Mouse (Mus musculus): ENCODE data around the gene AC161166.1. TPM values are rescaled to one million over a fixed set of nuclear protein-coding genes. Genes with fewer than 3 reads are reported as not detected.
"Not testable (repeated sequence)": the region's sequence is repeated elsewhere in the genome, so short reads cannot be mapped to it uniquely, and the experiment has no call there.

The AC161166.1 gene
- polyA plus RNA-seq, 1 experiment from 2014 or later, result 0.66 TPM

- no peaks in the 10 kb centered on the region for H3K9me3 ChIP-seq
- peaks cover 44% of the 10 kb centered on the region for H3K4me1 ChIP-seq
- no peak overlapping the region for H3K4me3 ChIP-seq
- peak overlapping the region; percentile 36 for H3K4me2 ChIP-seq (replicated peaks)
- H3K27me3 ChIP-seq, result peaks cover 29% of the 10 kb centered on the region
- WGBS, result 11% methylated on average over 4 of the region's 4 CpGs
- H3K27ac ChIP-seq, result no peak overlapping the region
- no peak overlapping the region for H3K9ac ChIP-seq
- no peak for ATAC-seq (ENCODE audit: low FRiP score, low read depth)
- peaks cover 3% of the 10 kb centered on the region; the same call in 1 of the 2 replicates for H3K36me3 ChIP-seq
These were observed 7.4 kb downstream of the AC161166.1 start for GRCm38 (mm10) chr7:24504868-24505267.

GRCm38 (mm10) chr7:24504004-24504403, 8.3 kb downstream of the AC161166.1 start:
- ATAC-seq (ENCODE audit: low FRiP score, low read depth), result no peak
- Histone ChIP-seq H3K27ac (no peak overlapping the region), H3K4me1 (peaks cover 48% of the 10 kb centered on the region), H3K27me3 (peaks cover 38% of the 10 kb centered on the region), H3K9ac (no peak overlapping the region), H3K9me3 (no peaks in the 10 kb centered on the region), H3K36me3 (peaks cover 3% of the 10 kb centered on the region; the same call in 1 of the 2 replicates), H3K4me3 (no peak overlapping the region), H3K4me2 (replicated peaks) (peak overlapping the region; percentile 36)
- WGBS, result 11% methylated on average over 10 of the region's 10 CpGs

DNA sequence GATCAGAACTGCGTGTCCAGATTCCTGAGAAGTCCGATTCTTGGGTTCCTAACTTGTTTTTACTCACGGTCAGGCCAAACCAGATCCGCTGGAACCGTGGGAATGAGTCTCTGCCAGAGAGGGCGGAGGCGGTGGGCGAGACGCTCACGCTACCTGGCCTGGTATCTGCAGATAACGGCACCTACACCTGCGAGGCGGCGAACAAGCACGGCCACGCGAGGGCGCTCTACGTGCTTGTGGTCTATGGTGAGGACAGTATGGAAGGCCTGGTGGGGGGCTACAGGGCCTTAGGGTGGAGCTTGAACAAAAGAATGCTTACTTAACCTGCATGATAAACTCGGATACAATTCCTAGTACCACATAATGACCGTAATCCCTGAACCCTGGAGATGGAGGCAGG, 10.8 kb downstream of the AC161166.1 start:
- Histone ChIP-seq H3K9me3 (no peaks in the 10 kb centered on the region), H3K27ac (no peak overlapping the region), H3K36me3 (peaks cover 3% of the 10 kb centered on the region; the same call in 1 of the 2 replicates), H3K9ac (no peak overlapping the region), H3K4me3 (peak overlapping the region; percentile 5; the same call in 1 of the 2 replicates), H3K4me1 (peaks cover 38% of the 10 kb centered on the region), H3K27me3 (peaks cover 53% of the 10 kb centered on the region), H3K4me2 (replicated peaks) (no peak overlapping the region)
- WGBS, result 48% methylated on average over 21 of the region's 21 CpGs
- ATAC-seq (ENCODE audit: low FRiP score, low read depth), result no peak

- Histone ChIP-seq H3K9ac (no peak overlapping the region), H3K4me3 (no peak overlapping the region), H3K36me3 (peaks cover 3% of the 10 kb centered on the region; the same call in 1 of the 2 replicates), H3K4me1 (peaks cover 32% of the 10 kb centered on the region), H3K9me3 (no peaks in the 10 kb centered on the region), H3K27ac (no peak overlapping the region), H3K4me2 (replicated peaks) (no peak overlapping the region), H3K27me3 (peaks cover 53% of the 10 kb centered on the region)
- ATAC-seq (ENCODE audit: low FRiP score, low read depth), result no peak
- 35% methylated on average over 7 of the region's 7 CpGs for WGBS
These were observed 11.3 kb downstream of the AC161166.1 start for GRCm38 (mm10) chr7:24500929-24501328.

- peak overlapping the region; percentile 69 for H3K4me2 ChIP-seq (replicated peaks)
- peaks cover 23% of the 10 kb centered on the region for H3K4me1 ChIP-seq
- peaks cover 3% of the 10 kb centered on the region; the same call in 1 of the 2 replicates for H3K36me3 ChIP-seq
- no peak overlapping the region for H3K27ac ChIP-seq
- peak; percentile 62; the same call in 1 of the 2 replicates for ATAC-seq (ENCODE audit: low FRiP score, low read depth)
- 11% methylated on average over 43 of the region's 43 CpGs for WGBS
- no peaks in the 10 kb centered on the region for H3K9me3 ChIP-seq
- H3K27me3 ChIP-seq, result peaks cover 53% of the 10 kb centered on the region
- H3K4me3 ChIP-seq, result peak overlapping the region; percentile 44
- peak overlapping the region; percentile 59 for H3K9ac ChIP-seq
These were observed 12.2 kb downstream of the AC161166.1 start for GRCm38 (mm10) chr7:24499856-24500577.

- Histone ChIP-seq H3K4me1 (peaks cover 7% of the 10 kb centered on the region; the same call in 1 of the 2 replicates), H3K9me3 (no peaks in the 10 kb centered on the region), H3K36me3 (no peaks in the 10 kb centered on the region), H3K9ac (no peak overlapping the region), H3K27me3 (peaks cover 14% of the 10 kb centered on the region), H3K27ac (no peak overlapping the region), H3K4me3 (no peak overlapping the region), H3K4me2 (replicated peaks) (no peak overlapping the region)
- 88% methylated on average over 8 of the region's 8 CpGs for WGBS
- ATAC-seq (ENCODE audit: low FRiP score, low read depth), result no peak
These were observed 24.0 kb downstream of the AC161166.1 start for GRCm38 (mm10) chr7:24488303-24488702.

GRCm38 (mm10) chr7:24487403-24487802, 24.9 kb downstream of the AC161166.1 start:
- Histone ChIP-seq H3K4me2 (replicated peaks) (no peak overlapping the region), H3K4me3 (no peak overlapping the region), H3K27ac (no peak overlapping the region), H3K4me1 (peaks cover 13% of the 10 kb centered on the region; the same call in 1 of the 2 replicates), H3K9me3 (no peaks in the 10 kb centered on the region), H3K9ac (no peak overlapping the region), H3K36me3 (no peaks in the 10 kb centered on the region), H3K27me3 (peaks cover 22% of the 10 kb centered on the region)
- WGBS, result 49% methylated on average over 3 of the region's 3 CpGs
- no peak; the same call in 1 of the 2 replicates for ATAC-seq (ENCODE audit: low FRiP score, low read depth)

DNA sequence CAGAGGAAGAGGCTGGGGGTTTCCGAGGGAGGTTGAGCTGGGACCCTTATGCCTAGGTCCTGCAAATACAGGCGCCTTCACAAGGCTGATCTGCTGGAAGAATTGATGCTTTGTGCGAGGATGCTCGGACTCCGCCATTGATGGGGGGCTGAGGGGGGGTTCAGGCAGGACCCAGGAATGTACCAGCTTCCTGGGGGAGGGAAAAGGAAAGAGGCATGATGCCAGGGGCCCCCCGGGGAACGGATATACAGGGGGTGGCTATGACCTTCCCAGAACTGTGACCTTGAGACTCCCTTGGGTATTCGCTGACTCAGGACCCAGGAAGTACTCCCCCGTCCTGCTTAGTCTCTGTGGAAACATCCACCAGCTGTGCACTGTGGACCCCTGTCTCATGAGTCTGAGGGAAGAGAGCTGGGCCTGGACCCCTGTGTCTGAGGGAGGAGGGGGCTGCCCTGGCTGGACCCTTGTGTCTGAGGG, 25.6 kb downstream of the AC161166.1 start:
- Histone ChIP-seq H3K4me1 (peaks cover 13% of the 10 kb centered on the region; the same call in 1 of the 2 replicates), H3K36me3 (no peaks in the 10 kb centered on the region), H3K4me2 (replicated peaks) (no peak overlapping the region), H3K9me3 (no peaks in the 10 kb centered on the region), H3K4me3 (no peak overlapping the region), H3K27ac (no peak overlapping the region), H3K27me3 (peaks cover 25% of the 10 kb centered on the region), H3K9ac (no peak overlapping the region)
- ATAC-seq (ENCODE audit: low FRiP score, low read depth), result no peak
- WGBS, result 59% methylated on average over 9 of the region's 9 CpGs

DNA sequence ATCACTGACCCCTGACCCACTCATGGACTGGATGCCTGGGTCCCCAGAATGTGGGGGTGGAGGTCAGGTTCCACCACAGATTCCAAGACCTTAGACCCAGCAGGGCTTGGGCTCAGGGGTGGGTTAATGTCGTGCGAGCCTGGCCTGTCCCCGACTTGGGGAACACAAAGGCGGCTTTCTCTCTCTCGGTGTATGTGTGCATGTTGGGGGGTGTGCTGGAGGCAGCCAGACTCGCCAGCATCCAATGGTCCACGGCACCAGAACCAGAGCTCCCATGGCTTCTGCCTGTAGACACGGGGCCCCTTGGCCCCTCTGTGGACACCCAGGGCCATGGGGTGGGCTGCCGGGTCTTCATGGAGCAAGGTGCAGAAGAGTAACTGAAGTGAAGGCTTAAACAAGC, 26.8 kb downstream of the AC161166.1 start:
- no peak overlapping the region for H3K27ac ChIP-seq
- peaks cover 22% of the 10 kb centered on the region for H3K4me1 ChIP-seq
- H3K27me3 ChIP-seq, result peaks cover 33% of the 10 kb centered on the region
- no peak overlapping the region for H3K4me2 ChIP-seq (replicated peaks)
- WGBS, result 69% methylated on average over 9 of the region's 9 CpGs
- H3K9me3 ChIP-seq, result no peaks in the 10 kb centered on the region
- no peak overlapping the region for H3K9ac ChIP-seq
- ATAC-seq (ENCODE audit: low FRiP score, low read depth), result no peak
- H3K4me3 ChIP-seq, result no peak overlapping the region
- H3K36me3 ChIP-seq, result no peaks in the 10 kb centered on the region

- Histone ChIP-seq H3K27me3 (peaks cover 38% of the 10 kb centered on the region), H3K4me1 (peaks cover 22% of the 10 kb centered on the region), H3K4me2 (replicated peaks) (peak overlapping the region; percentile 97), H3K4me3 (peak overlapping the region; percentile 67)
- not testable (repeated sequence) for H3K9ac ChIP-seq; ATAC-seq (ENCODE audit: low FRiP score, low read depth); H3K9me3 ChIP-seq; H3K27ac ChIP-seq; H3K36me3 ChIP-seq
- 41% methylated on average over 6 of the region's 6 CpGs for WGBS
These were observed 29.0 kb downstream of the AC161166.1 start for GRCm38 (mm10) chr7:24483291-24483690.

GRCm38 (mm10) chr7:24482208-24483020, 29.8 kb downstream of the AC161166.1 start:
- no peaks in the 10 kb centered on the region for H3K9me3 ChIP-seq
- H3K27me3 ChIP-seq, result peaks cover 38% of the 10 kb centered on the region
- no peak; the same call in 1 of the 2 replicates for ATAC-seq (ENCODE audit: low FRiP score, low read depth)
- H3K9ac ChIP-seq, result peak overlapping the region; percentile 72
- H3K27ac ChIP-seq, result no peak overlapping the region
- H3K4me3 ChIP-seq, result peak overlapping the region; percentile 67
- peaks cover 22% of the 10 kb centered on the region for H3K4me1 ChIP-seq
- WGBS, result 4% methylated on average over 14 of the region's 38 CpGs
- H3K4me2 ChIP-seq (replicated peaks), result peak overlapping the region; percentile 97
- no peaks in the 10 kb centered on the region for H3K36me3 ChIP-seq
